Mouse (Mus musculus): ENCODE measurements at regions not wholly inside any gene's neighbourhood (a gene's known extent, or its start where the extent isn't known, plus 50 kb on each side); places are given as distances from the start of the nearest gene placed in this dataset.
A peak's percentile ranks its signal among the peaks of the same experiment; 100 is the strongest.

- Histone ChIP-seq H3K27ac (ENCODE audit: control insufficient read depth, low read depth, low read length) (no peak overlapping the region), H3K27me3 (ENCODE audit: control insufficient read depth in 1 of 2, insufficient read depth in 2 of 2, low read length in 2 of 2) (peaks cover 0 to 3% of the 10 kb centered on the region in 2 experiments; a peak in 3 of 4 replicates), H3K9me3 (replicated peaks; ENCODE audit: insufficient read depth, low read length) (no peaks in the 10 kb centered on the region), H3K79me2 (ENCODE audit: control insufficient read depth, insufficient read depth, low read length, poor library complexity) (no peaks in the 10 kb centered on the region), H3K4me3 (ENCODE audit: control insufficient read depth in 1 of 2, insufficient read depth in 1 of 2, low read depth in 2 of 2, low read length in 2 of 2) (no peak overlapping the region), H3K4me1 (ENCODE audit: control insufficient read depth in 1 of 2, insufficient read depth in 2 of 2, low read length in 2 of 2) (no peaks in the 10 kb centered on the region), H3K36me3 (ENCODE audit: control insufficient read depth in 1 of 2, insufficient read depth in 2 of 2, low read length in 2 of 2) (no peaks in the 10 kb centered on the region), H3K9ac (ENCODE audit: control insufficient read depth, low read depth, low read length, poor library complexity, severe bottlenecking) (no peak overlapping the region)
- no peak for DNase-seq (ENCODE audit: low read depth, low spot score)
- no peak for TF ChIP-seq USF1 (IDR thresholded peaks at IDR 0.05; ENCODE audit: low read depth, low read length)
- no peak for TF ChIP-seq POLR2AphosphoS2 (IDR thresholded peaks at IDR 0.05; ENCODE audit: low read length)
- TF ChIP-seq E2F4 (IDR thresholded peaks at IDR 0.05; ENCODE audit: borderline replicate concordance, low read depth, low read length), result no peak
- TF ChIP-seq ZC3H11A (IDR thresholded peaks at IDR 0.05; ENCODE audit: low read depth, low read length), result no peak
- no peak for TF ChIP-seq MYB (IDR thresholded peaks at IDR 0.05; ENCODE audit: low read depth, low read length)
These were observed 82.9 kb upstream of the Elac2 start for GRCm38 (mm10) chr11:64895804-64896466.

- Histone ChIP-seq H3K9me3 (replicated peaks; ENCODE audit: insufficient read depth, low read length) (no peaks in the 10 kb centered on the region), H3K79me2 (ENCODE audit: control insufficient read depth, insufficient read depth, low read length, poor library complexity) (no peaks in the 10 kb centered on the region), H3K9ac (ENCODE audit: control insufficient read depth, low read depth, low read length, poor library complexity, severe bottlenecking) (no peak overlapping the region), H3K36me3 (ENCODE audit: control insufficient read depth in 1 of 2, insufficient read depth in 2 of 2, low read length in 2 of 2) (no peaks in the 10 kb centered on the region), H3K4me1 (ENCODE audit: control insufficient read depth in 1 of 2, insufficient read depth in 2 of 2, low read length in 2 of 2) (no peaks in the 10 kb centered on the region), H3K27me3 (ENCODE audit: control insufficient read depth in 1 of 2, insufficient read depth in 2 of 2, low read length in 2 of 2) (no peaks in the 10 kb centered on the region), H3K4me3 (ENCODE audit: control insufficient read depth in 1 of 2, insufficient read depth in 1 of 2, low read depth in 2 of 2, low read length in 2 of 2) (no peak overlapping the region), H3K27ac (ENCODE audit: control insufficient read depth, low read depth, low read length) (no peak overlapping the region)
- DNase-seq (ENCODE audit: low read depth, low spot score), result peak; percentile 79
- no peak for TF ChIP-seq ZMIZ1 (IDR thresholded peaks at IDR 0.05; ENCODE audit: low read depth, low read length)
- TF ChIP-seq CTCF (IDR thresholded peaks at IDR 0.05 in 2 of 3, conservative IDR thresholded peaks at IDR 0.05 in 1 of 3; ENCODE audit: control insufficient read depth in 1 of 3, insufficient read depth in 1 of 3, low read depth in 2 of 3, low read length in 3 of 3, poor library complexity in 1 of 3, severe bottlenecking in 1 of 3), result peak; percentile 88 to 98 (median 92)
- TF ChIP-seq RAD21 (IDR thresholded peaks at IDR 0.05; ENCODE audit: low read depth, low read length), result peak; percentile 84
- TF ChIP-seq SMC3 (IDR thresholded peaks at IDR 0.05; ENCODE audit: low read depth, low read length), result peak; percentile 95
- TF ChIP-seq POLR2AphosphoS2 (IDR thresholded peaks at IDR 0.05; ENCODE audit: low read length), result no peak
- TF ChIP-seq HCFC1 (IDR thresholded peaks at IDR 0.05; ENCODE audit: low read depth, low read length), result no peak
- TF ChIP-seq BHLHE40 (IDR thresholded peaks at IDR 0.05; ENCODE audit: borderline replicate concordance, low read depth, low read length), result peak; percentile 12; the same call in 1 of the 2 replicates
- peak; percentile 87 for TF ChIP-seq ZC3H11A (IDR thresholded peaks at IDR 0.05; ENCODE audit: low read depth, low read length)
These were observed 79.9 kb upstream of the Elac2 start for GRCm38 (mm10) chr11:64898758-64899586.

Measured in MEL (cell line).